Mouse (Mus musculus) olfactory bulb, adult 2 months (tissue): ENCODE data around the gene Tmem41a. TPM values are rescaled to one million over a fixed set of nuclear protein-coding genes. Genes with fewer than 3 reads are reported as not detected.

Source experiments
- H3K27ac ChIP-seq: fragments of 200-500 bp; 2 replicates; pipeline ENCODE4 v1.5.1; 2012; ENCODE audit warnings: low read depth, low read length; ENCODE audit not compliant: insufficient read depth
- H3K4me1 ChIP-seq: fragments of 200-500 bp; 2 replicates; pipeline ENCODE4 v1.6.1; 2012; ENCODE audit warnings: low read length; ENCODE audit not compliant: control insufficient read depth, insufficient read depth
- H3K4me3 ChIP-seq: fragments of 200-500 bp; 2 replicates; pipeline ENCODE4 v1.5.1; 2012; ENCODE audit warnings: mild to moderate bottlenecking, low read depth, low read length, moderate library complexity; ENCODE audit not compliant: insufficient read depth
- CTCF ChIP-seq: fragments of 200-500 bp; IDR thresholded peaks from 2 replicates; pipeline ENCODE4 v1.5.1; 2012; ENCODE audit warnings: low read depth, mild to moderate bottlenecking, low read length, moderate library complexity; ENCODE audit not compliant: insufficient read depth
- POLR2A ChIP-seq: fragments of 200-500 bp; IDR thresholded peaks from 2 replicates; pipeline ENCODE4 v1.6.1; 2012; ENCODE audit warnings: mild to moderate bottlenecking, low read depth, low read length, moderate library complexity; ENCODE audit not compliant: insufficient read depth
- WGBS: fragments of 180-500 bp; shearing (Covaris S2); methylation state at CpG from one replicate; pipeline ENCODE4 v1.1.7; 2018; 5-methylcytosine and 5-hydroxymethylcytosine counted together
- polyA plus RNA-seq: library from polyadenylated mRNA; stranded (reverse); fragments of >200 nt; gene quantifications from 2 replicates; pipeline ENCODE4 v1.2.4, GENCODE M21; 2012; ENCODE audit warnings: low replicate concordance; ENCODE audit not compliant: missing spikeins, insufficient read depth, insufficient read length

The Tmem41a gene
- polyA plus RNA-seq, 1 experiment: not detected

- 93% methylated on average over 6 of the region's 6 CpGs for WGBS
- Histone ChIP-seq H3K27ac (no peak overlapping the region), H3K4me1 (peaks cover 10% of the 10 kb centered on the region), H3K4me3 (no peak overlapping the region)
- TF ChIP-seq CTCF (no peak), POLR2A (no peak)
These were observed 40.5 kb downstream of the Tmem41a start for GRCm38 (mm10) chr16:21906902-21907301.

- 91% methylated on average over 7 of the region's 7 CpGs for WGBS
These were observed 41.4 kb downstream of the Tmem41a start for GRCm38 (mm10) chr16:21905996-21906395.

GRCm38 (mm10) chr16:21904636-21905035 is 42.7 kb downstream of the Tmem41a start:
- TF ChIP-seq POLR2A: no peak
- no peak for TF ChIP-seq CTCF
- 69% methylated on average over 10 of the region's 10 CpGs for WGBS
- no peak overlapping the region for H3K27ac ChIP-seq
- no peak overlapping the region for H3K4me3 ChIP-seq
- H3K4me1 ChIP-seq: peaks cover 10% of the 10 kb centered on the region

More at GRCm38 (mm10) chr16:21905996-21906395, 41.4 kb downstream of the Tmem41a start:
- TF ChIP-seq POLR2A (no peak), CTCF (no peak)
- H3K4me1 ChIP-seq: peaks cover 10% of the 10 kb centered on the region
- H3K4me3 ChIP-seq: no peak overlapping the region
- H3K27ac ChIP-seq: no peak overlapping the region

- WGBS: 81% methylated on average over 5 of the region's 5 CpGs
- Histone ChIP-seq H3K4me1 (peaks cover 10% of the 10 kb centered on the region), H3K4me3 (no peak overlapping the region), H3K27ac (no peak overlapping the region)
- no peak for TF ChIP-seq POLR2A
- no peak for TF ChIP-seq CTCF
These were observed 46.1 kb downstream of the Tmem41a start for GRCm38 (mm10) chr16:21901286-21901685.

GRCm38 (mm10) chr16:21893890-21894289 is 53.5 kb downstream of the Tmem41a start:
- 91% methylated on average over 6 of the region's 6 CpGs for whole genome bisulfite sequencing
- Histone ChIP-seq H3K4me3 (no peak overlapping the region), H3K27ac (no peak overlapping the region), H3K4me1 (0 out of 2 replicates have a peak, but pooled peaks cover 2% of the 10 kb centered on the region)
- TF ChIP-seq POLR2A (no peak), CTCF (no peak)

- H3K4me3 ChIP-seq: no peak overlapping the region
- no peaks in the 10 kb centered on the region for H3K4me1 ChIP-seq
- no peak overlapping the region for H3K27ac ChIP-seq
- WGBS: 94% methylated on average over 2 of the region's 2 CpGs
- no peak for TF ChIP-seq CTCF
- TF ChIP-seq POLR2A: no peak
These were observed 59.8 kb downstream of the Tmem41a start for GRCm38 (mm10) chr16:21887601-21888000.

Other genes with a start within 250 kb of the Tmem41a start
- gene Ehhadh, start 159.7 kb downstream of the Tmem41a start, polyA plus RNA-seq: not detected in 2 replicates
- not detected in 2 replicates for gene Map3k13, start 153.2 kb downstream of the Tmem41a start, polyA plus RNA-seq
- not detected in 2 replicates for gene Liph, start 48.1 kb upstream of the Tmem41a start, polyA plus RNA-seq
- gene Senp2, start 61.9 kb upstream of the Tmem41a start, polyA plus RNA-seq: 137 TPM in 1 of 2 replicates, not detected in the other
- not detected in 2 replicates for gene Igf2bp2, start 215.7 kb upstream of the Tmem41a start, polyA plus RNA-seq